ENCODE assay signal across 33 mouse cellular contexts in the genomic region with DNA sequence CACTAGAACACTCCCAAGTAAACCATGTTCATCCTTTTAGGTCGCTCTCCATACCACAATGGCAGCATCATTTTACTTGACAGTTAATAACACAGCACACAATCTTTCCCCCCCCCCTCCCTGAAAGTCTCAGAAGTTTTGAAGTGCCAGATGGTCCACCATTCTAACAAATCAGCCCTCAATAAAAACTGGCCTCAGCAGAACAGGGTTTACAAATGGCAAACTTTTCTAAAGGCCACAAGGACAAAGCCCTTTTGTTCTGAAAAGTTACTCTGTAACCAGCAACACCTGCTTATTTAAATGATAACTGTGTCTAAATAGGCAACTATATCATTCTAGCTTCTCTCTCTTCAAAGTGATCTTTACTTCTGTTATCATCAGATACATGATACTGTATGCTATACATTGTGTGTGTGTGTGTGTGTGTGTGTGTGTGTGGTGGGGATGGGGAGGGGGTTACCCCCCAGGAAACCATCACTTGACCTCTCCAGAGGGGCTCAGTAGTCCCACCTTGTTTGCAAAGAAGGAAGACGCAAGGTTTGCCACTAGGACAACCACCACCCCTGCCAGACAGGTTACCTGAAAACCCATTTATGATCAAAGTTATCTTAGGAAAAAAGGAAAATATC.
DNase-seq lines count a peak whose midpoint lies in the region; ATAC-seq lines count a peak whose summit lies in the region.
"Had no signal": no experiment of that assay in that cellular context is flagged by ENCODE, and none has a peak within 500 bp of the region (broad histone marks: within the 10 kb centered on the region; RNA-seq: fewer than 3 reads in every experiment).

No protein-coding gene starts in this region.

- H3K4me3 ChIP-seq in midbrain, embryonic 10.5 days, result no peak overlapping the region
- no peak overlapping the region for H3K4me3 ChIP-seq in midbrain, embryonic 15.5 days
- no peak overlapping the region for H3K4me3 ChIP-seq in intestine, embryonic 15.5 days (replicated peaks)
- H3K4me3 ChIP-seq: erythroblast, embryonic 14.5 days; forebrain, embryonic 12.5 days; heart, embryonic 13.5 days had no signal

- H3K4me1 ChIP-seq in midbrain, embryonic 10.5 days, result peaks cover 52% of the 10 kb centered on the region
- no peaks in the 10 kb centered on the region for H3K4me1 ChIP-seq in midbrain, embryonic 15.5 days
- H3K4me1 ChIP-seq in intestine, embryonic 15.5 days (replicated peaks), result peaks cover 6% of the 10 kb centered on the region; the same call in 1 of the 2 replicates

- H3K9ac ChIP-seq in midbrain, embryonic 15.5 days, result no peak overlapping the region
- H3K9ac ChIP-seq in intestine, embryonic 15.5 days, result no peak overlapping the region
- H3K9ac ChIP-seq: forebrain, embryonic 12.5 days; heart, embryonic 13.5 days; liver, embryonic 14.5 days had no signal

- no peaks in the 10 kb centered on the region for H3K27me3 ChIP-seq in midbrain, embryonic 10.5 days (ENCODE audit: low read depth, poor library complexity, severe bottlenecking)
- no peaks in the 10 kb centered on the region for H3K27me3 ChIP-seq in midbrain, embryonic 15.5 days (replicated peaks)
- H3K27me3 ChIP-seq in intestine, embryonic 15.5 days (replicated peaks), result no peaks in the 10 kb centered on the region
- H3K27me3 ChIP-seq: heart, embryonic 13.5 days had no signal

- ATAC-seq in midbrain, embryonic 15.5 days (replicated peaks), result no peak
- peak; percentile 73 for ATAC-seq in intestine, embryonic 15.5 days
- ATAC-seq: CD4-positive, CD25-positive, alpha-beta regulatory T cell, adult 4 months; hindbrain, embryonic 16.5 days; midbrain, embryonic 16.5 days had no signal

- H3K27ac ChIP-seq in midbrain, embryonic 10.5 days (replicated peaks), result peak overlapping the region; percentile 55; the same call in 1 of the 2 replicates
- no peak overlapping the region for H3K27ac ChIP-seq in midbrain, embryonic 15.5 days
- H3K27ac ChIP-seq in intestine, embryonic 15.5 days, result no peak overlapping the region
- H3K27ac ChIP-seq: forebrain, embryonic 12.5 days; heart, embryonic 13.5 days; kidney, postnatal 0 days; liver, embryonic 14.5 days had no signal

- H3K9me3 ChIP-seq in midbrain, embryonic 10.5 days (replicated peaks), result no peaks in the 10 kb centered on the region
- H3K9me3 ChIP-seq in midbrain, embryonic 15.5 days, result no peaks in the 10 kb centered on the region
- H3K9me3 ChIP-seq in intestine, embryonic 15.5 days, result no peaks in the 10 kb centered on the region
- H3K9me3 ChIP-seq: forebrain, embryonic 12.5 days; G1E; heart, embryonic 13.5 days had no signal

- WGBS in midbrain, embryonic 10.5 days, result 71% methylated on average over 2 of the region's 2 CpGs
- WGBS in midbrain, embryonic 15.5 days, result 69% methylated on average over 2 of the region's 2 CpGs
- WGBS in intestine, embryonic 15.5 days, result 60% methylated on average over 2 of the region's 2 CpGs

- no peak for DNase-seq in midbrain, embryonic 10.5 days (ENCODE audit: low spot score)
- peak; percentile 37 for DNase-seq in ES-CJ7 (ENCODE audit: low read depth, low spot score)
- no peak for DNase-seq in layer of hippocampus, adult 8-10 months (ENCODE audit: low spot score in 2 of 2)
- DNase-seq in ovary, postnatal 10 days (ENCODE audit: low spot score), result no peak
- DNase-seq in adrenal gland, adult (ENCODE audit: inconsistent age in 2 of 2, low spot score in 1 of 2), result no peak
- DNase-seq: adrenal gland, postnatal 14 days; cerebellum, adult 11 months; cerebellum, adult 9-10 months; cerebellum, postnatal 36 days; embryo, embryonic 11 days; gastrocnemius, postnatal 10 days; heart, postnatal 10 days; kidney, adult 18-20 months; kidney, postnatal 4 days; layer of hippocampus, postnatal 36 days; left cerebral cortex, postnatal 4 days; liver; lung, adult 2 months; lung, postnatal 14 days; right cerebral cortex, postnatal 14 days; thymus, adult 18-20 months; thymus, postnatal 25 days had no signal

- no peak overlapping the region for H3K4me2 ChIP-seq in midbrain, embryonic 15.5 days
- no peak overlapping the region for H3K4me2 ChIP-seq in intestine, embryonic 15.5 days (replicated peaks)
- H3K4me2 ChIP-seq: forebrain, embryonic 12.5 days; heart, embryonic 13.5 days had no signal

- H3K36me3 ChIP-seq in midbrain, embryonic 10.5 days, result no peaks in the 10 kb centered on the region
- H3K36me3 ChIP-seq in midbrain, embryonic 15.5 days (replicated peaks), result no peaks in the 10 kb centered on the region
- no peaks in the 10 kb centered on the region for H3K36me3 ChIP-seq in intestine, embryonic 15.5 days
- H3K36me3 ChIP-seq: forebrain, embryonic 12.5 days; G1E; heart, embryonic 13.5 days had no signal
